Mouse (Mus musculus) megakaryocyte, embryonic 14.5 days (primary cell): ENCODE data around the gene Dnpep. TPM values are rescaled to one million over a fixed set of nuclear protein-coding genes. Genes with fewer than 3 reads are reported as not detected.

Source experiments
- H3K27me3 ChIP-seq: replicated peaks from 2 replicates; pipeline ENCODE3; 2012; ENCODE audit warnings: inconsistent platforms
- H3K36me3 ChIP-seq: replicated peaks from 2 replicates; pipeline ENCODE3; 2012; ENCODE audit warnings: low read length, inconsistent platforms, mixed read lengths
- H3K4me1 ChIP-seq: 2 replicates; pipeline ENCODE4 v1.6.1; 2012; ENCODE audit warnings: inconsistent platforms
- H3K4me3 ChIP-seq: replicated peaks from 2 replicates; pipeline ENCODE3; 2012; ENCODE audit warnings: moderate library complexity, mild to moderate bottlenecking, inconsistent platforms
- H3K9me3 ChIP-seq: 2 replicates; pipeline ENCODE4 v1.6.1; 2012; ENCODE audit warnings: inconsistent platforms
- FLI1 ChIP-seq: IDR thresholded peaks from 2 replicates; pipeline ENCODE4 v1.6.1; 2012; ENCODE audit warnings: low read length, inconsistent platforms, mixed read lengths
- GATA1 ChIP-seq: IDR thresholded peaks from 3 replicates; pipeline ENCODE4 v1.6.1; 2012; ENCODE audit warnings: mixed read lengths, low read length, inconsistent platforms, borderline replicate concordance
- polyA plus RNA-seq: library from polyadenylated mRNA; stranded (reverse); fragments of >175 nt; gene quantifications from 2 replicates; pipeline ENCODE4 v1.2.3, GENCODE M21; 2012; ENCODE audit warnings: low replicate concordance; ENCODE audit not compliant: insufficient read depth

Dnpep gene
- polyA plus RNA-seq, 1 experiment: 165 TPM

DNA sequence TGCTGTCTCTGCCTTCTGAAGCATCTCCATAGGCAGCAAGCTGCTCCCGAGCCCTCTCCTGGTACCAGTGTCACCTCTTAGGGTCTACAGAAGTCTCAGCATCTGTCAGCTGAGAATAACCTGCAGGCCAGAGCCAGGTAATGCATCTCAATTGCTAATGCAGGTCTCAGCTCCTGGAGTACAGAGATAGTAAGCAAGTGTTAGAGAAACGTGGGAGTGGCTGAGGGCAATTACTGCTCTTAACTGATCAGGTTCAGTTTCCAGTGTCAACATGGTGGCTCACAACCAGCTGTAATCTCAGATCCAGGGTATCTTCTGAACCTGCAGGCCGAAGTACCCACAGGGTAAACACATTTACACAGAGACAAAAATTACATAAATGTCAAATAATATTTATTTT is 18.7 kb upstream of the Dnpep start:
- TF ChIP-seq FLI1: no peak
- TF ChIP-seq GATA1: no peak
- Histone ChIP-seq H3K27me3 (peaks cover 45% of the 10 kb centered on the region), H3K36me3 (no peaks in the 10 kb centered on the region), H3K4me1 (no peaks in the 10 kb centered on the region), H3K4me3 (no peak overlapping the region), H3K9me3 (no peaks in the 10 kb centered on the region)

DNA sequence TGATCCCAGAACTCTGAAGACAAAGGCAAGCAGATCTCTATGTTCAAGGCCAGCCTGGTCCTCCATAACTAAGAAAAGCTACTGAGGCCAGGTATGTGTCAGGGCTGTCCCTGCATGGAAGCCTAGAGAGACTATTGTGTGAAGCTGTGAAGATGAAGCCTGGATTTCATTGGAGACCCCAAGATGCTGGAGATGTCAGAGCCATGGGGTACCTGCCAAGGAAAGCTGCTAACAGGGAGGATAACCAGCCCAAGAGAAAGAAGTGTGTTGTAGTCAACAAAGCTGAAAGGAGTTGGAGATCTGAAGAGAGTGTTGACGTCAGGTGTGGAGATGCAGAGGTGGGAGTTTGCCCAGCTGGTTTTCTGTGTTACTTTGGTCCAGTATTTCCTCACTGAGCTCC is 13.5 kb upstream of the Dnpep start:
- Histone ChIP-seq H3K36me3 (no peaks in the 10 kb centered on the region), H3K4me1 (no peaks in the 10 kb centered on the region), H3K9me3 (peaks cover 9% of the 10 kb centered on the region), H3K27me3 (peaks cover 14% of the 10 kb centered on the region), H3K4me3 (no peak overlapping the region)
- TF ChIP-seq GATA1 (no peak), FLI1 (no peak)

DNA sequence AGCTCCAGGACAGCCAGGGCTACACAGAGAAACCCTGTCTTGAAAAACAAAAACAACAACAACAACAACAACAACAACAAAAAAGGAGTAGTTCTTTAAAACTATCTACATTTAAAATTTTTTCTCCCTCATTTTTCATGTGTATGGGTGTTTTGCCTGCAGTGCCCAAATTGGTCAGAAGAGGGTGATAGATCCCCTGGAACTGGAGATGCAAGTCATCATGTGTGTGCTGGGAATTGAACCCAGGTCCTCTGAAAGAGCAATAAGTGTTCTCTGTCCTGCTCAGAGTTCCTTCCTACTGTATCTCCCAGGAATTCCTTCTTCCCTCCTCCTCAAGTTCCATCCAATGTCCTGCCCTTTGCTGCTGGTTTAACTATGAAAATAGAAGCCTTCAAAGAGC is 9.7 kb upstream of the Dnpep start:
- Histone ChIP-seq H3K4me3 (no peak overlapping the region), H3K9me3 (peaks cover 12% of the 10 kb centered on the region), H3K36me3 (no peaks in the 10 kb centered on the region), H3K4me1 (no peaks in the 10 kb centered on the region), H3K27me3 (peaks cover 5% of the 10 kb centered on the region)
- no peak for TF ChIP-seq FLI1
- no peak for TF ChIP-seq GATA1

DNA sequence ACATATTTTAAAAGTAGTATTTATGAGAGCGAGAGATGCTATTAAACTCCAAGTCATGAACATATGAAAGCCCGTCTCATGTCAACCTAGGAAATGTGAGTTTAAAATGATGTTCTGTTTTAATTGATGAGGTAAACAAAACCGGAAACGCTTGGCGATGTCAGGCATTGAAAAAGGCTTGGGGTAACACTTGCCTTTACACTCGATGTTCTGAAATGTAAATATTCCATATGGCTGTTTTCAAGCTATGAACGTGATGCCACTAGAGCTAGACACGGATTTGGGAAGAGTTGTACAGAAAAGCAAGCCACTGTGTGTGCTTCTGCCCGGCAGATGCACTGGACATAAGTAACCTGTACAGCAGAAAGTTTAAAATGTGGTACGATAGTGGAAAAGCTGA is 1.4 kb upstream of the Dnpep start:
- Histone ChIP-seq H3K36me3 (peaks cover 20% of the 10 kb centered on the region), H3K4me1 (peaks cover 28% of the 10 kb centered on the region), H3K4me3 (no peak overlapping the region), H3K27me3 (peaks cover 6% of the 10 kb centered on the region), H3K9me3 (peaks cover 5% of the 10 kb centered on the region)
- TF ChIP-seq GATA1: no peak
- no peak for TF ChIP-seq FLI1

DNA sequence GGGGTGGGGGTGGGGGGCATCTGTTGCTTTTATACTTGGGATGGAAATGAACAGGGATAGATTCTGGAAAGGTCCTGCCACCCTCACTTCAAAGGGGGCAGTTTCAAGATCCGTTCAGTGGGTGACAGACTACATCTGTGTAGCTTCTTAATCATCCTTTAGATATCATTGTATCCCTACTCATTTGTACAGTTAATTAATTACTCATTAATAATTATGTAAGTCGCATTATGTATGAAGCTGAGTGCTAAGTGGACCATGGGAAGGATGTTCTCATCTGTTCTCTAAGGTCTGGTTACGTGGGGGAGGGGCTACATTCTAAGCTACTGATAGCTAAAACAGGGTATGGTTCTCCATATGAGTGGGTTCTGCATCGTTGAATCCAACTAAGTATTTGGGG is 946 bp upstream of the Dnpep start:
- H3K9me3 ChIP-seq: peaks cover 5% of the 10 kb centered on the region
- peaks cover 6% of the 10 kb centered on the region for H3K27me3 ChIP-seq
- no peak overlapping the region for H3K4me3 ChIP-seq
- no peak for TF ChIP-seq FLI1
- TF ChIP-seq GATA1: no peak
- peaks cover 24% of the 10 kb centered on the region for H3K36me3 ChIP-seq
- peaks cover 28% of the 10 kb centered on the region for H3K4me1 ChIP-seq

DNA sequence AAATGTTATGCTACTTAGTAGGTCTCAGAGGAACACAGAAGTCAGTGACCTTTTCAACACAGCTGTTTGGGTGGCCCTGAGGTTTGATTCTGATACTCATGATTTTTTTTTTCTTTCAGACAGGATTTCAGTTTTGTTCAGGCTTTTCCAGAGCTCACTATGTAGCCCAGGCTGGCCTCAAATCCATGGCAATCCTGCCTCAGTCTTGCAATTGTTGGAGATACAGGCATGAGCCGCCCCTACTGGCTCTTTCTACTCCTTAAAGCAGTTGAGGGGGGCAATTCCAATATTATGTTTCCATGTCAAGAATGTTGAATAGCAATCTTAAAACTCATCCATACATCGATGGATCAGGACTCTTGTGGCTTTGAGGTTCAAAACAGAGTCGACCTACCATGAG is 511 bp upstream of the Dnpep start:
- peak overlapping the region; percentile 98 for H3K4me3 ChIP-seq
- peaks cover 28% of the 10 kb centered on the region for H3K4me1 ChIP-seq
- peaks cover 6% of the 10 kb centered on the region for H3K27me3 ChIP-seq
- peaks cover 28% of the 10 kb centered on the region for H3K36me3 ChIP-seq
- H3K9me3 ChIP-seq: peaks cover 5% of the 10 kb centered on the region
- TF ChIP-seq FLI1 (no peak), GATA1 (no peak)

DNA sequence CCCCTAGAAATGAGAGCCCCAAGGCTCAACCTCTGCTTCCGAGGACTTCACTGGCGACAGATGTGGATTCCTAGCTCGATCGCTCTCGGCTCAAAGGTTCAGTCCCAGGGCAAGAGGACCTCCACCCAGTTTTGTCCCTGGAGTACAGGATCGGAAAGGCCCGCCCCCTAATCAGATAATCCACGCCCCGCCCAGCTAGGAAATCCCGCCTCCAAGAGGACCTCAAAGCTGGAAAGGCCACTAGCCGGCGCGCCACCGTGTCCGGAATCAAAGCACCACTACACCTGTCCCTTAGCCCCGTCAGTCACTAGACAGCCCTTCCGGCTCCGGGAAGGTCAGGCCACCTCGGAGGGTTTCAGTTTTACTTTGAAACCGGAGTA is 939 bp downstream of the Dnpep start:
- peaks cover 28% of the 10 kb centered on the region for H3K4me1 ChIP-seq

DNA sequence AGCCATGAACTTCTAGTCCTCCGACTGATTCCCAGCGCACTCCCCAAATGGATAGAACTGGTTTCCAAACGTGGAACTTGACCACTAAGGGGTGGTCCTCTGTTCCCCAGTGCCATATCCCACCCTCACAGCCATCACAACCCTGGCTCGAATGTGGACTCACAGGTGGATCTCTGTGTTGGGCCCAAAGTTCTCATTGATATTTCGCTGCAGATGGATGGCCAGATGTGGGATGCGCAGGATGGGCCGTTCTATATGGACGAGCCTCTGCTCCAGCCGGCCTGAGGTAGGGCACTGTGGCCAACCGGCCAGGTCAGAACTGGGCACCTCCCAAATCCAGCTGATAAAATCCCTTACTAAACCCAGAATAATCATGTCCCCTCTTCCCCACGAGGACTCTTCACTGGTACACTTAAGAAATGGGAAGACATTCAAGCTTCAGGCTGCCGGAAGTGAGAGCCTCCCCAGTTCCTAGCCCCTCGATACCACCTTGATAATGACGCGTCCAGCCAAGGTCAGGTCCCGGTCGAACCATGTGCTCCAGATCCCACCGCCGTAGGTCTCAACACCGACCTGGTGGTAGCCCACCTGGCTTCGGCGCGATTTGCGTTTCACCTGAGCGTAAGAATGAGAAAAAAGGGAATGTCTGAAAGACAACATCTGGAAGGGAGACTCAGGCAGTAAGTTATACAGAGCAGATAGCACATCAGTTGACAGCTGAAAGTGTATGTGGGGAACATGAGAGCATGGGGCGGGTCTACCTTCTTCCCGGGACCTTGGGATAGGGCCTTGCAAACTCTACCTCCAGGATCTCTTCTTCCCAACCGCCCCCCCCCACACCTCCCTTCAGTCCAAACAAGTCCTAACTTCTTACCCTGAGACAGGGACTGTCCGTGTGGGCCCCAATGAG is 2.1 kb downstream of the Dnpep start:
- peak overlapping the region; percentile 98 for H3K4me3 ChIP-seq
- H3K4me1 ChIP-seq: peaks cover 33% of the 10 kb centered on the region
- H3K9me3 ChIP-seq: no peaks in the 10 kb centered on the region
- no peaks in the 10 kb centered on the region for H3K27me3 ChIP-seq
- H3K36me3 ChIP-seq: peaks cover 54% of the 10 kb centered on the region
- TF ChIP-seq FLI1 (no peak), GATA1 (no peak)

More for the DNA sequence above, 939 bp downstream of the Dnpep start:
- TF ChIP-seq FLI1: no peak
- TF ChIP-seq GATA1: peak; percentile 93
- Histone ChIP-seq H3K4me3 (peak overlapping the region; percentile 98), H3K36me3 (peaks cover 43% of the 10 kb centered on the region), H3K27me3 (peaks cover 4% of the 10 kb centered on the region), H3K9me3 (peaks cover 5% of the 10 kb centered on the region)

DNA sequence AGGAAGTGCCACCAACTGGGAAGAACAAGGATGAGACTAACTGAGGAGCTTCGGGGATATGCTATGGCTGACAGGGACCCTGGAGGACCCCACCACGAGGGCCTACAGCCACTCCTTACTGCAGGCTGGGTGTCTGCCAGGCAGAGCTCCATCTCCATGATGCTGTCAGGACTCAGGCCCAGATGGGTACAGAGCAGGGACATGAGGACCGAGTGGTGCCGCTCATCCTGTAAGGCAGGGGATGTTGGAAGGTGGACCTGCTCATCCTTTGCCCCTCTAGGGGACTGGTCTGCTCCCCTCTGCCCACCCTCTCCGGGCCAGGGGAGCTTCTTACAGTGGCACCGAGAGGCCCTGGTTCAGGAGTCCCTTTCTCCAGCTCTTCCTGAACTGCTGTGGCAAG is 2.8 kb downstream of the Dnpep start:
- H3K4me1 ChIP-seq: peaks cover 38% of the 10 kb centered on the region
- peak overlapping the region; percentile 64 for H3K4me3 ChIP-seq
- H3K9me3 ChIP-seq: no peaks in the 10 kb centered on the region
- H3K36me3 ChIP-seq: peaks cover 61% of the 10 kb centered on the region
- H3K27me3 ChIP-seq: no peaks in the 10 kb centered on the region
- TF ChIP-seq FLI1: no peak
- no peak for TF ChIP-seq GATA1

DNA sequence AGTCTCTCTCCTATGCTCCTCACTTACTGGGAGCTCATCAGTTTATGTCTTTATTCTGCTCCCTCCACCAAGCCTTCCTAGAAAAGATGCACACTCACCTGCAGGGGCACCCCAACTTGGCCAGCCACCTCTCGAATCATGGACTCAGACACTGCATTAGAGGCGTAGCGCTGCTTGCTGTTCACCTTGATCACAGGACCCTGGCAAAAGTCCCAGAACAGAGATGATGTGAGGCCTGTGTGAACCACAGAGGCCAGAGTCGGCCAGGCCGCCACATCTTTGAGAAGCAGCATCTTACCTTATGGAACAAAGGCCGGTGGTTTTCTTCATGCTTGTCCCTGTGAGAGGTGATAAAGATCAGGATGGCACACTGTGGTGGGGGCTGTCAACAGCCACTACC is 6.1 kb downstream of the Dnpep start:
- TF ChIP-seq GATA1: no peak
- no peak for TF ChIP-seq FLI1
- peaks cover 94% of the 10 kb centered on the region for H3K36me3 ChIP-seq

More for the DNA sequence above, 6.1 kb downstream of the Dnpep start:
- Histone ChIP-seq H3K27me3 (no peaks in the 10 kb centered on the region), H3K9me3 (no peaks in the 10 kb centered on the region), H3K4me1 (peaks cover 52% of the 10 kb centered on the region), H3K4me3 (no peak overlapping the region)
